Mouse (Mus musculus) left cerebral cortex, postnatal 10 days (tissue): Measurements from ENCODE around the gene Islr. TPM values are rescaled to one million over a fixed set of nuclear protein-coding genes. Genes with fewer than 3 reads are reported as not detected.

ENCODE experiments used
- DNase-seq, 2 experiments: peaks; one replicate each; pipeline ENCODE4 v3.0.0; 2021 to 2022; ENCODE audit warnings: low spot score in 2 of 2, mixed read lengths in 1 of 2; ENCODE audit errors: extremely low spot score in 1 of 2
- intact Hi-C: fragments of 180-260 bp; cut with DNase I; formaldehyde crosslinking; loops from one replicate; pipeline ENCODE4 v1.15.1; 2025
- total RNA-seq, 2 experiments: library from RNA; stranded (reverse); gene quantifications; 2 replicates each; pipeline ENCODE4 v1.2.3; 2021

Islr gene
- total RNA-seq, 2 experiments from 2014 or later: 14.0 to 14.3 TPM

DNA sequence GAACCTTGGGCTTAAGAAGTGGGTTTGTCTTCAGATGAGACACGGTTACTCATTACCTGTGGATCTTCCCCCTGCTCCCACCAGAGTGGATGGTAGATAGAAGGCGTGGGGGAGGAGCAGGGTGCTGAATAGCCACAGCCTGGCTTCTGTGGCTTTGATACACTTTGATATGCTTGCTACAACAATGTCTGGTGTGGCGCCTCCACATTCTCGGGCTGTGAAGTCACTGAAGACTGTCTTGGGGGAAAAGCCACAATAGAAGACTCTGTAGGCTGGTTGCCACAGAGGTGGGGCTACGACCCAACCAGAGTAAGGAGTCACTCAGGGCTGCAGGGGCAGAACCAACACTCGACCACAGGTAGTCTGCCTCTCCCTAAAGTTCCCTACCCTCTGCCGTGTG is 72.4 kb downstream of the Islr start:
- no peak for DNase-seq
- intact Hi-C loops: no loop called here

GRCm38 (mm10) chr9:58130909-58131308 is 73.2 kb downstream of the Islr start:
- intact Hi-C loops: no loop called here

GRCm38 (mm10) chr9:58129508-58129907 is 74.6 kb downstream of the Islr start:
- peak in 1 of 2 experiments; percentile 73 for DNase-seq
- intact Hi-C loops: no loop called here

More at GRCm38 (mm10) chr9:58130909-58131308, 73.2 kb downstream of the Islr start:
- DNase-seq: no peak

- intact Hi-C loops: no loop called here
Observed at GRCm38 (mm10) chr9:58128926-58129413, 75.1 kb downstream of the Islr start.

DNA sequence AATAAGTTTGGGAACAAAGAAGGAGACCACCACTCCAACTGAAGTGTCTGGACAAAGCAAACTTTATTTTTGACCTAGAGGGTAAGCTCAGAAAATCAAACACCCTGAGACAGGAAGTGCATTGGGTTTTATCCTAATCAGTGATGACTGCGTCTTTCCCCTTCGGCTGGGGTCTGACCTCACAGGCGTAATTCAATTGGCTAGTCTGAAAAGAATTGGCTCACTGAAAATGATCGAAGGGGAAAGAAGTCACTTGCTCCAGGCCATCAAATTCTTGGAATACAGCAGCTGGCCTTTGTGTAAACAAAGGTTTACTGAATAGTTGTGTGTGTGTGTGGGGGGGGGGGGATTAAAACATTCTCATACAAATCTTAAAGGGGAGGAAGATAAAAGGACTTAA is 78.3 kb downstream of the Islr start:
- intact Hi-C loops: no loop called here
- DNase-seq: no peak

More at GRCm38 (mm10) chr9:58128926-58129413, 75.1 kb downstream of the Islr start:
- DNase-seq: no peak

GRCm38 (mm10) chr9:58125085-58125484 is 79.0 kb downstream of the Islr start:
- no peak for DNase-seq
- intact Hi-C loops: no loop called here

GRCm38 (mm10) chr9:58118671-58119070 is 85.4 kb downstream of the Islr start, which contains the start of gene Ccdc33:
Ccdc33 (minus strand) TSS chr9:58118823.
- intact Hi-C loops: no loop called here

DNA sequence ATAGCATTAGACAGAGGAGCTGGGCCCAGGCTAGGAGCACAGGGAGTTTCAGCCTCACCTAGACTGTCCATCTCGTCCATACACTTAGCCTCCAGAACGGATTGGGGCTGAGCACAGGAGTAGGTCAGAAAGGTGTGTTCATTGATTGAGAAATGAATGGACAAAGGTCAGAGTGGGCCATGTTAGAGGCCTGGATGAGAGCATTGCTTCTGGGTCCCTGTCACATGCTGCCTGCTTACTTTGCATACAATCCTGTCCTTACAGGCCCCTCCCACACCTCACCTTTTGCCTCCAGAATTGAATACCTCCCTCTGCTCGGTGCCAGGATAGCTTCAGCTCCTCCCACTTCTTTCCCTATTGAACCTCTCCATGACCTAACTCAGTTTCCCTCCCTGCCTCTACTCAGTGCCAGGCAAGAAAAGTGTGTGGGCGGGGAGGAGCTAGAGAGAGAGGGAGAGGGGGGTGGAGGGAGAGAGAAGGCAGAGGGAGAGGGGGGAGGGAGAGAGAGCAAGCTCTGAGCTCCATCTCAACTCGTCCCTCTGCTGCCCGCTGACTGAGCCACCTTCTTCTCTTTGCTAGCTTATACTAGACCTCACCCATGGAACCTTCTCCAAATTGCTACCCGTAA is 88.0 kb downstream of the Islr start:
- DNase-seq: no peak
- intact Hi-C loops: no loop called here

More at GRCm38 (mm10) chr9:58118671-58119070, 85.4 kb downstream of the Islr start, which contains the start of gene Ccdc33:
- DNase-seq: no peak

GRCm38 (mm10) chr9:58115297-58115925 is 88.7 kb downstream of the Islr start:
- intact Hi-C loops: no loop called here
- no peak for DNase-seq

DNA sequence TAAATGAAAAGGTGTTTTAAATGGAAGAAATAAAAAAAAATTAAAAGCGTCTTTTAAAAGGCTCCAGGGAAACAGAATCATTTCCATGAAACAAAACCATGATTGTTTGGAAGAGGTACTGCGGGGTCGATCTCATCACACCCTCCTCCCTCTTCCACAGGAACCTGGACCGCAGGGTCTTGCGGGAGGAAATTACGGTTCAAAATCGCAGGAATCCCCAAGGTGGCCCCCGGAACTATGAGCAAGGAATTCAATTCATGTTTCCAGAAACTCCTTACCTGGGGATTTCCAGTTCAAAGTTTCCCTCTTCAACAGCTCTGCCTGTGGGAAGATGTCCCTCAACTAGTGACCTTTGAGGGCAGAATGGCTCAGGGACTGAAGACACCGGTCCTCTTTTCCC is 90.1 kb downstream of the Islr start:
- intact Hi-C loops: loop anchor here (5.0 kb wide), 1 partner anchor 83 kb away; no protein-coding TSS in a partner anchor
- no peak for DNase-seq

- intact Hi-C loops: loop anchor here (5.0 kb wide), 1 partner anchor 84 kb away; no protein-coding TSS in a partner anchor
- no peak for DNase-seq
Observed at GRCm38 (mm10) chr9:58113279-58113884, 90.7 kb downstream of the Islr start.

DNA sequence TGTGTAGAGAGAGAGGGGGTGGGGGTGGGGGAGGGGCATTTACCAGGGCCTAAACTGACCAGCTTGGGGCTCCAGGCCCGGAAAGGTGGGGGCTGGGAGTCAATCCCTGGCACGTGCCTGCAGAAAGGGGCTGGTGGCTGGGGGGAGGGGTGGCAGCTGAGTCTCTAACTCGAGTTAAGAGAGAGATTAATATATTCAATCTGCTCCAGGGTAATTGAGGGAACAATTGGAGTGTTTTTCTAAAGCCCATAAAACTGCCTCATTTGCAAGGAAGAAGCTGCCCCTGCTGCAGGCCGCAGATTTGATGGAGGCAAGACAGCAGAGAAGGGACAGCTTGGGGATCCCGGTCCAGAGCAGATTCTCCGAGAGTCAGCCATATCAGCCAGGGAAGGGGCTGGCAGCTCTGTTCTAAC is 91.2 kb downstream of the Islr start:
- DNase-seq: peak in 1 of 2 experiments; percentile 77

GRCm38 (mm10) chr9:58112321-58112751 is 91.8 kb downstream of the Islr start:
- intact Hi-C loops: loop anchor here (5.0 kb wide), 1 partner anchor 85 kb away; no protein-coding TSS in a partner anchor
- no peak for DNase-seq

More for the DNA sequence above, 91.2 kb downstream of the Islr start:
- intact Hi-C loops: loop anchor here (5.0 kb wide), 1 partner anchor 84 kb away; no protein-coding TSS in a partner anchor

DNA sequence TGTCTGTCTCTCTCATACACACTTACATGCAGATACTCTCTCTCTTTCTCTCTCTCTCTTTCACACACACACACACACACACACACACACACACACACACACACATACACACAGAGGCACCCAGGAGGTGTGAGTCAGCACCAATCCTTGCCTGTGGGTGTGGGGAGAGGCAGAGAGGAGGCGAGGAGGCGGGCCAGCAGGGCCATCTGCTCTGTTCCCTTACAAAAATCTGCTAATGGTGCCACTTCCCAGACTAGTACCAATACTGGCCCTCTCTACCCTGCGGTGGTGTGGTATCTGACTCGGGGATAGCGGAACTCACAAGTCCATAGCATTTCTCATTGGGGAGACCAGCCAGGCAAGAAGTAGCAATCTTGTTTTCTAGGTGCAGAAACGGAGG is 92.7 kb downstream of the Islr start:
- DNase-seq: peak; percentile 63 to 69
- intact Hi-C loops: loop anchor here (5.0 kb wide), 1 partner anchor 86 kb away; no protein-coding TSS in a partner anchor

GRCm38 (mm10) chr9:58110787-58111186 is 93.3 kb downstream of the Islr start:
- no peak for DNase-seq
- intact Hi-C loops: loop anchor here (5.0 kb wide), 1 partner anchor 87 kb away; no protein-coding TSS in a partner anchor

- no peak for DNase-seq
- intact Hi-C loops: no loop called here
Observed at GRCm38 (mm10) chr9:58107494-58107893, 96.6 kb downstream of the Islr start.
